Mouse (Mus musculus) lung, postnatal 14 days (tissue): ENCODE data around the gene Ralb.

Source experiments
- DNase-seq: peaks from one replicate; pipeline ENCODE4 v3.0.0; 2021

The Ralb gene

DNA sequence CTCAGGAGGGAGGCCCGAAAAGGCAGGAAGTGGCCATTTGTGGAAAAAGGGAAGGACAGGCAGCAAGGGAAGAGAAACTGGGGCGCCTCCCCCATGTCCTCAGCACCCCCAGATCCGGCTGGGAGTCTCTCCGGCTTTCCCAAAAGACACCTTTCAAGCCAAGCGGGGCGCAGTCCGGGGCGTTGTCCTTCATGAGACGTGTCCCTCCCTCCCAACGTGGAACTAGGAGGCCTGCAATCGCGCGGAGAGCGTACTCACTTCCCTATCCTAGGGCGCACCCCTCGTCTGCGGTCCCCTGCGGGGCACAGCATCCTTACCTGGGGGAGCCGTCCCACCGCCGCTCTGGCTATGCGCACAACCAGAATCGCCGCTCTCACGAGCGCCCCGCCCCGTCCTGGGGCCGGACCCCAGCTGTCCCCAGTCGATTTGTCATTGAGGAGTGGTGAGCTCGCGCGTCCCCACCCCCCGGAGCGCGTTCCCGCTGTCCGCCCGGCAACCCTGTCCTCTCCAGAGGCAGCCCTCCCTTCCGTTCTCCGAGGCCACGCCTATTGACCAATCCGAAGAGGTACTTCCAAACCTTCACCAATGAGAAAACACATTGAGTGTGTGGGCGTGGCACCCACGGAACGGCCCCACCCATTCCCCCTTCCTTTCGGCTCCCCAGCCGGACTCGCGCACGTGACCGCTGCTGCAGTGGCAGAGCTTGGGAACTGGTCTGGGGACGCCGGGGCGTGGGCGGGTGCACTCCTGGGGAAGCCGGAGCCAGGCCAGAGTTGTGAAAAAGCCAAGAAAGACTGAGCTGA, at the start of gene Ralb:
TSS of gene Ralb (minus strand) at position 535 of the 803 bp plus-strand sequence.
- DNase-seq = peak; percentile 98

DNA sequence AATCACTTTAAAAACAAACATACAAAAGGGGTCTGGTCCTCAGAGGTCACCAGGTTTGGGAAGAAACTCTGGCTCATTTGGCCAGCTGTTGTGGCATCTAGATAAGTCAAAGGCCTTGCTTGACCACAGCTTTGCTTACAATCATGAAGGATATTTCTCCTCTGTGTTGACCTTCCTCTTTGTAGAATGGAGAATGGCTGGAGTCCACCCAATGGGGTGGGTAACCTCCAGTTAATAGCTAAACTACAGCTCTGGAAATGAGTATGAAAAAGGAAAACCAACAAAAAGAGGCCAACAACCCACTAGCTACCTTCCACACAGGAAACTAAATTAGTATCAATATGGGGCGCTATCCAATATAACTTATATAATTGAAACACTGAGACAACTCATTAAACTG, 47.1 kb upstream of the Ralb start:
- DNase-seq = no peak

DNA sequence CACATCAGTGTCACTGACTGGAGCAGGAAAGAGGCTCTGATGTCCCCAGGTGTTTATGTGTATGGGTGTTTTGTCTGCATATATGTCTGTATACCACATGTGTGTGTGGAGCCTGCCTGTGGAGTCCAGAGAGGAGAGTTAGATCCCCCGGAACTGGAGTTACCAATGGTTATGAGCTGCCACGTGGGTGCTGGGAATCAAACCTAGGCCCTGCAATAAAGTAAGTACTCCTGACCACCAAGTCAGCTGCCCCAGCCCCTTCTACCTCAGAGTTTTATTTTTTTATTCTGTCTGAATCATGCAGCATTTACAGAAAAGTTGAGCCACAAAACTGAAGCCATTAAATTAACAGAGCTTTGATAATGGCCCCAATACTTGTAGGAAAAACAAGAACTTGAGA, 45.5 kb upstream of the Ralb start:
- DNase-seq = no peak

DNA sequence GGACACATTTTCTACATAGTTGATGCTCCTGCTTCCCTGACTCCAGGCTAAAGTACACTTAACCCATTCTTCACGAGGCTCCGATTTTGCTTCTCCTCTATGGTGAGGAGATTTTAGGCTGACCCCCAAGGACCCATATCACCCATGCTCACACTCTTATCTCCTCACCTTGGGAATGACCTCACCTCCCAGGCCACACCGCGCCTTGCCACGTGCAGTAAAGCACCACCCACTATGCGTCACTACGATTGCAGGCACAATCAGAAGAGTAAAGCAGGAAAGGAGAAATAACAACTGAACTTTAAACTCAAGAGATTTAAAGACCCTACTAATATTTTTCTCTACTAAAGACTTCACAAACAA, 44.7 kb upstream of the Ralb start:
- DNase-seq = no peak

DNA sequence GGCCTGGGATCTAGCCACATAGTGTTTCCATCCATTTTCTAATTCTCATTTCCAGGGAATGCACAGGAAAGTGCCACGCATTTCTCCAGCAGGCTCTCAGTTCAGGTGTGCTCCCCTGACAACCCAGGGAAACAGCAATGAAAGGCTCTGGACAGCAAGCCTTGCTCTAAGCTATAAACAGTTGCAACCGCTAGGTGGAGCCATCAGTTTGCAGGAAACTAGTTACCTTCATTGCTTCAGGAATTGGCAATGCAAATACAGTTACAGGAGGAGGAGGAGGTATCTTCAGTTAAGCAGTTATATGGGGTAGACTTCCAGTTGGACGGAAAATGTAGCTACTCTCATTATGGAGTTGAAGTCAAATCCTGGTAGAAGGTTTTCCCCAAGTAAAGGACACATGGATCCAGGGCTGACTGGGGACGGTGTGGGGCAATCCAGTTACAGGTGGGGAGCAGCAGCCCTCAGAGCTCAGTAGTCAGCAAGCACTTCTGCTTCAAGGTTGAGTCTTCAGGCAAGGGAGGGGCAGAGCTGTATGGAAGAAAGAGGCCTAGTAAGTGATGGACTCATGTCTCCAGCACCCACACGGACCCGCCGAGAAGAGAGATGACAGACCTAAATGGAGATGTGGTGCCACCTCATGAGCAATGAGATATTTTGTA, 44.2 kb upstream of the Ralb start:
- DNase-seq = peak; percentile 91

DNA sequence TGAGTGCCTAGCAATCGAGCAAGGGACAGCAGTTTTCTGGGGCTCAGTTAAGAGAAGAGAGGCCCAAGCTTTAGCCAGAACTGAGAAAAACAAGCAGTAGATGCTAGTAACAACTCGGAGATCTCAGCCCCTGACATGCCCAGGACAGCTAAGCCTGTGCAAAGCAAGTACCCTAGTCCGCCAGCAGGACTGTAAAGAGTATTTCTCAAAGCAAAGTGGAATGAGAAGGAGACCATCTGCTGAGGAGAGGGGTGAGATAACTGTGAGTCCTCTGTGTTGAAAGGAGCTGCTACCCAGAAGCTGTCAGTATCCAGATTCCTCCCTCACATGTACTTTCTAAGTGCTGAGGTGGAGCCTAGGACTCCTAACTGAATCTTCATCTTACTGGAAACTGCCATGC, 41.9 kb upstream of the Ralb start:
- DNase-seq = peak; percentile 30

DNA sequence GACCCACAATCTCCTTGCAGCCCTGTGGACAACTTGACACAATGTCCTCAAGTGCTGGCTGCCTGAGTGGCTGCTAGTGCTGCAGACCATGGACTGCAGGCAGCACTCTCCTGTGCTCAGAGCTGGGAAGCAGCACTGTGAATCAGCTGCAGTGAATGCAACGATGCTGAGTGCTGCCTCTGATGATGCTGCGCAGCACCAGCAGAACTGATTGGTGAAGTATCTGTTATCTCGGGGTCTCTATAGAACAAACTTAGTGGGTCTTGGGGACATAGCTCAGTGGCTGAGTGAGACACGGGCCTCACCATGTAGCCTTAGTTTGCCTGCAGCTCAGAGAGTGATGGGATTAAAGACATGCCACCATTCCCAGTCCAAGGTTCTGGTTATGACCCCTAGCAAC, 41.1 kb upstream of the Ralb start:
- DNase-seq = no peak

DNA sequence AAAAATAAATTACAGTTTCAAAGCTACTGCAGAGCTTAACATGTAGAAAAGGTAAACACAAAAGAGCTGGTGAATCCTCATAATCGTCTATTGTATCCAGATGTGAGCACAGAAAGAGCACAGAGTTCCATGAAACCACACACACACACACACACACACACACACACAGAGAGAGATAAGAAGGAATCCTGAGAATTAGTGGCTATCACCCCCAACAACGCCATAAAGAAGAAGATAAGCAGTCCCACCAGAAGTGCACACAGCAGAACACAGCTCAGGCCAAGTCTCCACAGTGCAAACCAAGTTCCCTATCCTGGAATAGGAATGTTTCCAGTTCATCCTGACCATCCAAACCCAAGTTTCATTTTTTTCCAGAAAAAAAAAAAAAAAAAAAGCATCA, 40.6 kb upstream of the Ralb start:
- no peak for DNase-seq

DNA sequence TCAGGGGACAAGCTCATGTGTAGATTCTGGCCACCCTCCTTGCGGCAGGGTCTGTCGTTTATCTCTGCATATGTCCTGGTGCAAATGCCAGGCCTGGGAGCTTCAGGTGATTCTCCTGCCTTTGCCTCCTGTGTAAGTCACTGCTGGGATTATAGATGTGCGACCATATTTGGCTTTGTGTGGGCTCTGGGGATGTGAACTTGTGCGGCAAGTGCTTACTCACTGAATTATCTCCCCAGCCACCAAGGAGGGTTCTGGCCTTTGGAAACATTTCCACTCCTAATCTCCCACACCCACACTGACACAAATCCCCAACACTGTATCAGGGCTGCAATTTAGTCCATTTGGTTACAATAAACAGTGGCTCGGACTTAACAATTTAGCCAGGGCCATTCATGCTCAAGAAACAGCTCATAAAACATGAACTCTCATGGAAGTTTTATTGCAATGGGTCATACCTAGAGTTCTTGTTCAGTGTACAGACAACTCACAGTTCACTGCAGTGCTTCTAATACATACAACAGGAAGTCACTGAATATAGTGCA, 40.1 kb upstream of the Ralb start:
- DNase-seq = no peak

DNA sequence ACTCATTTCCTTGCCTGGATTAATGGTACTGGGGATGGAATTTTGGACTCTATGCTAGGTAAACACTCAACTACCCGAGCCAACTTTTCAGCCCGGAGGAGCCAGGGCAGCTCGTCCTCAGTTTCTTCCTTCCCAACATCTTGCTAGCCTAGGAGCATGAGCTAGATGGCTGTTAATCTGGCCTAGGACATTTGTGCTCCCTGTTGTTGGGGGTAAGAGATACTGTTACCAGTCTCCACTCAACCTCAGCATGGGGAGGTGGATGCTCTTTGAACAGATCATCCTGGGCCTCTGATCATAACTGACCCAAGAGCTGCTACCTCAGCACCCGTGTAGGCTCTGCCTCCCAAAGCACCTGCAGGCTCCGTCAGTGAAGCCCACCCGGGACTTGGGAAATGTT, 38.7 kb upstream of the Ralb start:
- DNase-seq = no peak

DNA sequence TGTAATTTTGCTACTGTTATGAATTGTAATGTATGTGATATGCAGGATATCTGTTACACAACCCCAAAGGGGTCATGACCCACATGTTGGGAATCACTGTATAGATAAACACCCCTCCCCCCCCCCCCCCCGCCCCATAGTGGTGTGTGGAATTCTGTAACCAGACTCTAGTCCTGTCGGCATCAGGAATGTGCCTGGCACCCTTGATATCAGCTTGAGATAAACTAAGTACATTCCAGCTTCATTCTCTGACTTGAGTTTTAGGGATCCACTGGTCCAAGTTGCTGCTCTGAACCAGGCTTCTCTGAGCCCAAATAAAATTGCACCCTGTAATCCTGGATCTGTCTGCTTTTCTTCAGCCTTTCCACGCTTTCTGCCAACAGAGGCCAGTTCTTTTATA, 37.0 kb upstream of the Ralb start:
- DNase-seq = no peak

DNA sequence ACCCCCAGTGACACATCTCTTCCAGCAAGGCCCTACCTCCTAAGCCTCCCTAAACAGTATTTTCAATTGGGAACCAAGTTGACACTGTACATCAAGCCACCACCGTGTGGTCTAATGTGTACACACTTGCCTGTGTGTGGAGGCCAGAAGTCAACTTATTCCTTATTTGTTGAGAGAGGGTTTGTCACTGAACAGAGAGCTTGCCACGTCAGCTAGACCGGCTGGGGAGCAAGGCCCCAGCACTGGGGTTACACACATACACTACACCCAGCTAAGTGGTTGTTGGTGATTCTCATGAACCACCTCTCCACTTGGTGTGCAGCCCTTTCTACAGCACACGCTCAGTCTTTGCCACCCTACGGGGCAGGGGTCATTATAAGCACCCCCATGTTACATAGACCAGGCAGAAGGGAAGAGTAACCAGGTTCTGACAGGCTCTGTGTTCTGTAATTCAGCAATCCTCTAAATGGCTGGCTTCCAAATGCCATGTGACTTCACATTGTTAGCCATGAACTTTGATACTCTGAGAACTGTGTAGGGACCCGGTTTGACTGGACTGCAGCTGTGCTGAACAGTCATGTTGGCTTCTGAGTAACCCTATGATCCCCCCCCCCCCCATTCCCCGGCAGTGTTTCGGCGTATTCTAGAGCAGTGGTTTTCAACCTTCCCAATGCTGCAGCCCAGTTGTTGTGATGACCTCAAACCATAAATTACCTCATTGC, 36.4 kb upstream of the Ralb start:
- no peak for DNase-seq

DNA sequence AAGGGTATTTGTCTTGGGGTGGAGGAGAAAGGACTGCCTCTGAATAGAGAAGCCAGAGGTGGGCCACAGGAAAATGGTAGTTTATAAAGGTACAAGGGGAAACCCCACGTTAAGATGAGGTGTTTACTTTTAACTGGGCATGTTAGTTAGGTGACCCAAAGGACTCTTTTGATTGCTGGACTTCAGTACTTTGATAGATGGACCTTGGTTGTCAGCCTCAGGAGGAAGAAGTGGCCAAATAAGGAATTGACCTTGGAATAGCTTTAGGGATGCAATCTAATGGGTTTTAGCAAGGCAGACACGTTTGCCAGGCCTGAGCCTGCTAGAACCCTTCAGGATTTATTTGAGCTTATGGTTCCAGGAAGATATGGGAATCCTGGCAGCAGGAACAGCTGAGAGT, 34.7 kb upstream of the Ralb start:
- DNase-seq = no peak

DNA sequence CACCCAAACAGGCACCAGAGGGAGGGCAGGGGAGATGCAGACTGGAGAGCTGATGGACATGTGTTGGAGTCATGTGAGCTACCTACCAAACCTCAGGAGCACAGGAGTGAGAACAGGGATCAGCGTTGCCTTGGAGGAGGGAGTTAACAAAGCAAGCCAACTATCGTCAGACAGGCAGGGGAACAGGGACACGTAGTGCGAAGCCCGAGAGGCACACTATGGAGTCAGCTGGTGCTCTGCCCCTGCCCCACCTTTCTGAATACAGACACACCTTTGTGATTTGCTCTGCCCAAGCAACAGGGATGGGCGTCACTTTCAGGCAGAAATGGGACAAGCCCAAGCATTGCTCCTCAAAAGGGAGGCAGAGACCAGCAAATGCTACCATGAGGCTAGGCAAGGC, 33.1 kb upstream of the Ralb start:
- no peak for DNase-seq

DNA sequence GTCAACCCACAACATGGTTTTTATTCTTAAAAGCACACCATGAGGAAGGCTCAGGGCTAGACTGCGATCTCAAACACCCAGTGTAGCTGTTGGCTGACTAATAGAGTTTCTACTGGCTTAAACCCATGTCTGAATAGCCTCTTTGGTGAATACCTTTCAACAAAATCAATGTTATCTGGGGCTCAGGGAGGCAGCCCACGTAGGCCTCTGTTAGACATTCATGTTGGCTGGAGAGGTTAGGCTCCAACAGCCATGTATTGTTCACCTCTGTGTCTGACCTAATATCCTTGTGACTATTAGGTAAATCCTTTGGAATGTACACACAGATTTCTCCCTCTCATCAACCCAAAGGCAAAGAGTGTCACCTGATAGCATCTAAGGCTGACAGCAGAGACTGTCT, 31.5 kb upstream of the Ralb start:
- no peak for DNase-seq

DNA sequence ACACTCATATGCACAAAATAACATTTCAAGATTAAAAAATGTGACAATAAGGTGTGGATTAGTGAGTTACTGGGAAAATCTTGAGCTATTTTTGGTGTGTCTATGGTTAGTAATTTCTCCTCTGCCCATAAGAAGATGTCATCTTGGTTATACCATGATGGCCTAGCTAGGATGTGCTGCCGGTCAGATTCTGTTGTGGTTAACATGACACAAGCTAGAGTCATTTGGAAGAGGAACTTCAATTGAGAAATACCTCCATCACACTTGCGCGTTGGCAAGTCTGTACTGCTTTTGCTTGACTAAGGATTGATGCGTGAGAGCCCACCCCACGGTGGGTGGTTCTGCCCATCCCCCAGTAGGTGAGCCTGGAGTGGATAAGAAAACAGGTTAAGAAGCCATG, 29.7 kb upstream of the Ralb start:
- no peak for DNase-seq

DNA sequence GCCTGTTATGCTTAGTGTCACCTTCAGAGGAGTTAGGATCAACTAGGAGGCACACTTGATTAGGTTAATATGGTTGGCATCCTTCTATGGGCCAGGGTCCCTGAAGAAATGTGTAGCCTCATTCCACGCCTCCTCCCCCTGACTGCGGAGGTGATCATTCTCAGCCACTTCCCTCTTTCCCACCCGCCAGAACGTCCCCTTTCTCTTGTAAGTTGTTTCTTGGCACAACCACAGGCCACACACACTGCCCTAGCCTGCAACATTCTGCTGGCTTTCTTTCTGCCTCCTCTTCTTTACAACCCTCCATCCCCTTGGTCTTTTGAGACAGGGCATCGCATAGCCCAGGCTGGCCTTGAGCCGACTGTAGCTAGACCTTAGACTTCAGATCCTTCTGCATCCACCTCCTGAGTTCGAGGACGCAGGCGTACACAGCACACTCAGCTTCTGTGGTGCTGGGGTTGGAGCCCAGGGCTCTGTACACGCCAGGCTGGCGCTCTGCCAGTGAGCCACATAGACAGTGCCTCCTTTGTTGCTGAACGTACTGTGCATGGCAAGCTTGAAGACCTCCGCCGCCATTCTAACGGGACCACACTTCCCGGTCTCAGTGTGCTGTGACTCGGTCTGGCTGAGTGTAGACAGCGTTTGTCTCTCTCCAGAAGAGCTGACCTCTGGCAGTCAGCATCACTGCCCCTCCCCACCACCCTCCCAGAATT, 28.7 kb upstream of the Ralb start:
- DNase-seq = no peak

DNA sequence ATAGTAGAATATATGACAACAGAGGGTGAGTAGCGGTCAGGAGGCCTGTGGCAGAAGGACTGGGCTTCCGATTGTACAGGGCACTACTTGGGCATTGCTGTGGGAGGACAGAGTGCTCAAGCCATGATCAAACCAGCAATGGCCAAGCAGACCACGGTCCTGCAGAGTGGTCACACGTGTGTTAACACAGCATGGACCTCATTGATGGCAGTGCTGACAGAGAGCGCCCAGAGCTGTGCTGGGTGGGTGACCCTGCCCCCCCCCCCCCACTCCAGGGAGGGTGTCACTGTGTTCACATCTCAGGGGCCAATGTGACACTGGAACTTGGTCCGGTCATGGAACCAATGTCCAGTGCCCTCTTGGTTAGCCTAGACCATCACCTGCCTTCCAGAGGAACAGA, 27.6 kb upstream of the Ralb start:
- no peak for DNase-seq

DNA sequence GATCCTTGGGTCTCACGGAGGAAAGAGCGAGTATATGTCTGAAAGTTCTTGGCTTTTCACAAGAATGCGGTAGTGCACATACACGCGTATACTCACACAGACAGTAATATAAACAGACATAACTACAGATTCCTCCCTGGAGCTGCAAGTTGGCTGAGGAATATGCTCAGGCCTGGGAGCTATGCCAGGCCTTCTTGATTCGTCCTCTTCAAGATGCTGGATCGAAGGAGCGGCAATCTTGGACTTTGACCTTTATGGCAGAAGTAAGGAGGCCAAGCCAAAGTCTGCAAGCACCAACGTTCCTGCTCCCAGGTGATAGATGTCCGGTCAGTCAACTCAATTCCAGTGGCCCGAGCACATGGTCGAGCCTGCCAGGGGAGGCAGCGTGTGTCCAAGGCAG, 26.3 kb upstream of the Ralb start:
- no peak for DNase-seq

DNA sequence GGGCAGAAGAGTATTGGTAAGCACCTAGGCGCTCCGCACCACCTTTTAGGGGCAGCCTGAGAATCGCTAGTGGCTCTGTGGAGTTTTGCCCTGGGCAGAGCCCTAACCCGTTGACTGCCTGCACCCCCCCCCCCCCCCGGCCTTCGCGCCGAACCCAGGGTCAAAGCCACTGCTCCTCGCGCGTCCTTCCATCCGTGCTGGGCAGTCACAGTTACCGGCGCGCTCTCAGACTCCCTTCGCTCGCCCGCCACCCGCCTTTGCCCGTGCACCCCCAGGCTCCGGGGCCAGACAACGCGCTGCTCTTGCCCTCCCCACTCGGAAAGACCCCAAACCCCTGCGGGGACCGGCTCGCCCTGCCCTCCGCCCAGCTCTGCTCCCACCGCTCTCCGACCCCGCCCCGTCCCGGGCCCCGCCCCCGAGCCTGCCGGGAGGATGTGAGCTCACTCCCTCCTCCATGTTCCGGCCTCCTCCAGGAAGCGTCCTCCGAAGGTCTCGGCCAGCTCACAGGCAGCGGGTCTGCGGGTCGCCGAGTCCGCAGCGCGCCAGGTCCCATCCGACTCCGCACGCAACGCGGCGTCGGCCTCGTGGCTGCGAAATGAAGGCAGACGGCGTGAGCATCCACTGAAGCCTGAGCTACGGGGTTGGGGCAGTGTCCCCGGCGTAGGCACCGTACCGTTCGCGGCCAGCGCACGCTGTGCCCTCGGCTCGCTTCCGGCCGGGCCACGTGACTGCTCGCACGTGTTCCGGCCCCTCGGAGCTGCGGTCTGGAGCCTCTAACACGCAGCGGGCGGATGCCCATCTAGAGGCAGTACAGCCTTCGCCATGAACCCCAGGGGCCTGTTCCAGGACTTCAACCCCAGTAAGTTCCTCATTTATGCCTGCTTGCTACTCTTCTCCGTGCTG, 21.3 kb upstream of the Ralb start, which contains the start of gene Tmem185b:
TSS of gene Tmem185b (plus strand) at position 472 of the 903 bp plus-strand sequence.
- peak; percentile 94 for DNase-seq

DNA sequence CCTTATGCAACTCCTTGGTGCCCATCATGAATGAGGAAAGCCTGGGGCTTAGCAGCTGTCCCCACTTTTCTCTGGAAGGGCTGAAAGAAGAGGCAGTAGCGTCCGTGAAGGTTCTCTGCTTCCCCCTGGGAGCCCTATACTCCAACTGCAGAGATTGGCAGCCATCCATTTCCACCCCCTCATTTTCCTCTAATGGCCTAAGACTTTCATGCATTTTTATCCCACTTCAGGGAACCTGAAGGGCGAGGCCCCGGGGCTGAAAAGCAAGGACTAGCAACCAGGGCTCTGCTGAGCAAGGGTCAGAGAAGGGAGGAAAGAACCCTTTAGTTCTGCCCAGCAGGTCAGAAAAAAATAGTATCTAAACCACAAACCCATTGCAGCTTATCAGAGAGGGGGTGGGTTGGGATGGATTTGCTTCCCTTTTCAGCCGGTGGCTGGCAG, 20.4 kb upstream of the Ralb start:
- DNase-seq = peak; percentile 43

DNA sequence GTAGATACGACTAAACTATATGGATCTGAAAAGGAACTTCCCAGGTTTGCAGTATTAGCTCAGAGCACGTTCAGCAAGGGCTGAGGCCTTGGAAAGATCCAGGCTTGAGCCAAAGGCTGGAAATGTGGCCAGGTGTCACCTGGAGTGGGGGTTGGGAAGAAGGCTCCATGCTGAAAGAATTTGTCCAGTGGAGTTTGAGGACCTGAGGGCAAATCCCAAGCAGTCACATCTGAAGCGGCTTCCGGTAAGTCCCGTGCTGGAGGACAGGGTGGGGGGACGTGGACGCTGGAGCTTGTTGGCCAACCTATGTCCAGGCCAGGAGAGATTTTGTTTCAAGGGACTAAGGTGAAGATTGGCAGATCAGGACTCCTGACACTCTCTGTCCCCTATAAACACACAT, 19.2 kb upstream of the Ralb start:
- no peak for DNase-seq
